Mouse (Mus musculus) small intestine, adult 2 months (tissue): ENCODE data around the gene Cep112. TPM values are rescaled to one million over a fixed set of nuclear protein-coding genes. Genes with fewer than 3 reads are reported as not detected.

Experiments
- H3K27ac ChIP-seq: fragments of 200-500 bp; 2 replicates; pipeline ENCODE4 v1.5.1; 2012; ENCODE audit warnings: low read depth, low read length, control low read depth, inconsistent platforms; ENCODE audit not compliant: insufficient read depth
- H3K27me3 ChIP-seq: fragments of 200-500 bp; 2 replicates; pipeline ENCODE4 v1.6.1; 2012; ENCODE audit warnings: mild to moderate bottlenecking, moderate library complexity, low read length, inconsistent platforms; ENCODE audit not compliant: control insufficient read depth, insufficient read depth
- H3K36me3 ChIP-seq: fragments of 200-500 bp; 2 replicates; pipeline ENCODE4 v1.6.1; 2012; ENCODE audit warnings: mild to moderate bottlenecking, low read length, control low read depth, inconsistent platforms; ENCODE audit not compliant: control insufficient read depth, insufficient read depth
- H3K4me1 ChIP-seq: fragments of 200-500 bp; 2 replicates; pipeline ENCODE4 v1.6.1; 2012; ENCODE audit warnings: low read length, inconsistent platforms, mixed read lengths; ENCODE audit not compliant: control insufficient read depth, insufficient read depth, insufficient read length
- H3K4me3 ChIP-seq: fragments of 200-500 bp; 2 replicates; pipeline ENCODE4 v1.5.1; 2012; ENCODE audit warnings: low read depth, mild to moderate bottlenecking, control low read depth, inconsistent platforms, low read length, moderate library complexity
- CTCF ChIP-seq: fragments of 200-500 bp; IDR thresholded peaks from 2 replicates; pipeline ENCODE4 v1.5.1; 2012; ENCODE audit warnings: low read depth, mild to moderate bottlenecking, control low read depth, inconsistent platforms, low read length, moderate library complexity, mixed read lengths; ENCODE audit not compliant: insufficient replicate concordance, insufficient read length; ENCODE audit errors: extremely low read depth
- POLR2A ChIP-seq: fragments of 200-500 bp; IDR thresholded peaks from 2 replicates; pipeline ENCODE4 v1.6.1; 2012; ENCODE audit warnings: low read depth, mild to moderate bottlenecking, control low read depth, inconsistent platforms, low read length, moderate library complexity
- WGBS: fragments of 180-500 bp; shearing (Covaris S2); methylation state at CpG from one replicate; pipeline ENCODE4 v1.1.7; 2018; 5-methylcytosine and 5-hydroxymethylcytosine counted together
- polyA plus RNA-seq: library from polyadenylated mRNA; depleted of rRNA; stranded (reverse); fragments of >200 nt; gene quantifications from 2 replicates; pipeline ENCODE4 v1.2.3, GENCODE M21; 2012; rRNA removed

Cep112 gene
- 0.19 TPM in 2 replicates for polyA plus RNA-seq

DNA sequence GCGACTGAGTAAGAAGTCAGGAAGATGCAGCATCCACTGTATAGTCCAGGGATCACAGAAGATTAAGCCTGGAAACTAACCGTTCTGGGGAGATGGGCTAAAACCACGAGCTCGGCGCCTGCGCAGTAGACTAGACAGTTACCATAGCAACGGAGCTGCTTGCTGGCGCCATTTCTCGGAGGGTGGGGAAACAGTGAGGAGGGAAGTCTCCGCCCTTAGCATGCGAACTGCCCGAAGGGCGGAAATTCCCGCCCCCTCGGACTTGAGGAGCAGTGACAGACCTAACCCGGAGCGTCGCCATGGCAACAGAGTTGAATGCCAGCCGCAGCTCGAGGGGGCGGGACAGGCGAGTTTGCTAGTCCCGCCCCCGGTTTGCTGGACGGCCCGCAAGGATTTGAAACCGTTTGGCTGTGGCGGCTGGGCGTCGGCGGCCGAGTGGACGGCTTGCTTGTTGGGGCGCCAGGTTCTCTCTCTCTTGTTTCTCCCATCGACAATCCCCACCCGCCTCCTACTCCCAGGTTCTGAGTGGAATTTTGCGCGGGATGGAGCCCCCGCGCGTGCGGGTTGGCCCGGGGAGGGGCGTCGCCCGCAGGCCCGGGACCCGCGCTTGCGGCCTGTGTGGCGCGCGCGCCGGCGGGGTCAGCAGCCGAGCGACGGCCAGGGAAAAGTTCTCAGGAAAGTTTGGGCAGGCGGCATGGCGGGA lies at the start of gene Cep112:
Cep112 (plus strand) TSS at position 304 of the 703 bp plus-strand sequence.
- Histone ChIP-seq H3K4me1 (peaks cover 10% of the 10 kb centered on the region), H3K36me3 (no peaks in the 10 kb centered on the region), H3K27ac (no peak within 1 kb of the TSS), H3K4me3 (peak within 1 kb of the TSS; percentile 78), H3K27me3 (no peaks in the 10 kb centered on the region)
- WGBS: under 1% methylated on average over 61 of the region's 61 CpGs
- no peak for TF ChIP-seq CTCF
- peak; percentile 33; the same call in 1 of the 2 replicates for TF ChIP-seq POLR2A

- H3K27ac ChIP-seq: no peak overlapping the region
- no peak for TF ChIP-seq CTCF
- no peak for TF ChIP-seq POLR2A
- H3K36me3 ChIP-seq: no peaks in the 10 kb centered on the region
- 85% methylated on average over 7 of the region's 7 CpGs for WGBS
- no peaks in the 10 kb centered on the region for H3K27me3 ChIP-seq
- H3K4me3 ChIP-seq: no peak overlapping the region
- H3K4me1 ChIP-seq: no peaks in the 10 kb centered on the region
Measured at GRCm38 (mm10) chr11:108376815-108377214, 48.2 kb upstream of the Cep112 start.

- no peaks in the 10 kb centered on the region for H3K4me1 ChIP-seq
- TF ChIP-seq POLR2A (no peak), CTCF (peak; percentile 92)
- WGBS: 12% methylated on average over 19 of the region's 19 CpGs
- no peaks in the 10 kb centered on the region for H3K36me3 ChIP-seq
- no peak overlapping the region for H3K4me3 ChIP-seq
- H3K27ac ChIP-seq: peak overlapping the region; percentile 61
- H3K27me3 ChIP-seq: no peaks in the 10 kb centered on the region
Measured at GRCm38 (mm10) chr11:108377680-108378362, 47.2 kb upstream of the Cep112 start.

GRCm38 (mm10) chr11:108378363-108378751 lies 46.6 kb upstream of the Cep112 start:
- 55% methylated on average over 4 of the region's 4 CpGs for WGBS

GRCm38 (mm10) chr11:108382664-108383063 lies 42.3 kb upstream of the Cep112 start:
- 47% methylated on average over 3 of the region's 3 CpGs for WGBS
- no peaks in the 10 kb centered on the region for H3K27me3 ChIP-seq
- no peak overlapping the region for H3K4me3 ChIP-seq
- TF ChIP-seq POLR2A (no peak), CTCF (no peak)
- peaks cover 5% of the 10 kb centered on the region; the same call in 1 of the 2 replicates for H3K4me1 ChIP-seq
- no peak overlapping the region for H3K27ac ChIP-seq
- no peaks in the 10 kb centered on the region for H3K36me3 ChIP-seq

More at GRCm38 (mm10) chr11:108378363-108378751, 46.6 kb upstream of the Cep112 start:
- H3K4me1 ChIP-seq: no peaks in the 10 kb centered on the region
- H3K27me3 ChIP-seq: no peaks in the 10 kb centered on the region
- H3K27ac ChIP-seq: no peak overlapping the region
- no peaks in the 10 kb centered on the region for H3K36me3 ChIP-seq
- TF ChIP-seq POLR2A (no peak), CTCF (no peak)
- no peak overlapping the region for H3K4me3 ChIP-seq

GRCm38 (mm10) chr11:108384920-108385665 lies 39.9 kb upstream of the Cep112 start:
- no peak overlapping the region for H3K27ac ChIP-seq
- TF ChIP-seq CTCF (no peak), POLR2A (no peak)
- H3K27me3 ChIP-seq: no peaks in the 10 kb centered on the region
- WGBS: 31% methylated on average over 4 of the region's 4 CpGs
- no peaks in the 10 kb centered on the region for H3K36me3 ChIP-seq
- H3K4me1 ChIP-seq: peaks cover 5% of the 10 kb centered on the region; the same call in 1 of the 2 replicates
- H3K4me3 ChIP-seq: no peak overlapping the region

DNA sequence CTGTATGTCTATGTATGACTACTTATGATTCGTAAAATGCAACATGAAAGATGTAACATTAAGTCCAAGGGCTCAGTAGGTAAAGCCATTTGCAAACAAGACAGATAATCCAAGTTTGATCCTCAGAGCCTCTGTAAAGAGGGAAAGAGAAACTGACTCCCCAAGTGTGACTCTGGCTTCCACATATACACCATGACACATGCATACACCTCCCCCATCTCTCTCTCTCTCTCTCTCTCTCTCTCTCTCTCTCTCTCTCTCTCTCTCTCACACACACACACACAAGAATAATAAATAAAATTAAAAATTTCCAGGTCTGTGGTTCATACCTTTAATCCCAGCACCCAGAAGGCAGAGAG lies 39.3 kb upstream of the Cep112 start:
- WGBS: 37% methylated on average over 1 of the region's 1 CpGs
- H3K36me3 ChIP-seq: no peaks in the 10 kb centered on the region
- no peak overlapping the region for H3K4me3 ChIP-seq
- no peaks in the 10 kb centered on the region for H3K27me3 ChIP-seq
- H3K4me1 ChIP-seq: peaks cover 5% of the 10 kb centered on the region; the same call in 1 of the 2 replicates
- no peak overlapping the region for H3K27ac ChIP-seq
- TF ChIP-seq CTCF (no peak), POLR2A (no peak)
